8 mouse cellular contexts compared by ENCODE assay signal in the genomic region with DNA sequence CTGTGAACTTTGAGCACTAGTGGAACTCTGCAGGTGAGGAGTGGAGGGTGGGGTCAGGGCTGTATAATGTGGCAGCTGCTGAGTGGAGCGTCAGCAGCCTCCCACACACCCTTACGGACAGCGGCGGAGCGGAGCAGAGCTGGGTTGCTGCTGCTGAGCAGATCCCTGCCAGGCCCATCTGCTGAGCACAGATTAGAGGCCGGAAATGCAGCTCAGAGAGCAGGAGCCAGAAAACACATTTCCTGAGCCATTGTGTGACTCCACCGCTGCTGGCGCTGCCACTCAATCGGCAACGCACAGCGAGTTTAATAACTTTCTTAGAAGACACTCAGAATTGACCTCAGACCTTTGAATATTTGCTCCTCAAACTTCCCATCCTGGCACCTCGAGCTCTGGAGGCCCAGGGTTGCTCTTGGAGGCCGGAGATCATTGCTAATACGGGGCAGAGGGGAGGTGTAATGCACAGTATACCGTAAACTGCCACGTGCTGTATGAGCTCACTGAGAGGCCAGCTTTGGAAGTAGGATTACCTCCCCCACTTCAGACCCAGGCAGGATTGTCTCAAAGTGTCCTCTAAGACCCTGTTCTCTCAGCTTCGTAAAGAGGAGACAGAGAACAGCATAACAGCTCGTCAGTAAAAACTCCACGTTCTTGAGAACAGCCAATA.
A peak's percentile ranks its signal among the peaks of the same experiment; 100 is the strongest.
DNase-seq lines count a peak whose midpoint lies in the region; ATAC-seq and TF ChIP-seq lines count a peak whose summit lies in the region.

No protein-coding gene starts in this region.

- in situ Hi-C loops in ES-E14 (cut with MboI; ENCODE audit: low sequenced_read_pairs in 2 of 2, unreplicated experiment in 2 of 2), result no loop called here

- no peak for DNase-seq in ES-E14 (ENCODE audit: low read depth, low spot score)
- peak; percentile 76 for DNase-seq in brain, embryonic 14.5 days (ENCODE audit: low read depth)
- DNase-seq in gastrocnemius, postnatal 10 days, result peak; percentile 36
- DNase-seq in limb, embryonic 11.5 days (ENCODE audit: low spot score), result peak; percentile 46
- DNase-seq in mesoderm, embryonic 11.5 days (ENCODE audit: low read depth, low spot score), result peak; percentile 43
- DNase-seq in spleen, adult 2 months (ENCODE audit: low read depth in 1 of 2, low spot score in 2 of 2), result peak; percentile 37 to 64
- no peak for DNase-seq in ovary, postnatal 10 days (ENCODE audit: low spot score)

- no peak for TF ChIP-seq POLR2A in brain, embryonic 14.5 days (IDR thresholded peaks at IDR 0.05; ENCODE audit: borderline replicate concordance, extremely low read depth, insufficient read depth, insufficient read length, poor library complexity, severe bottlenecking)
- peak; percentile 28; the same call in 1 of the 2 replicates for TF ChIP-seq POLR2A in spleen, adult 2 months (IDR thresholded peaks at IDR 0.05; ENCODE audit: low read depth, low read length)

- H3K4me3 ChIP-seq in ES-E14 (ENCODE audit: insufficient read depth in 1 of 2, low read depth in 1 of 2, low read length in 2 of 2, poor library complexity in 1 of 2, severe bottlenecking in 1 of 2), result 0 out of 4 replicates have a peak overlapping the region, but pooled peaks of 1 of the 2 experiments have one; percentile 26
- no peak overlapping the region for H3K4me3 ChIP-seq in limb, embryonic 11.5 days (ENCODE audit: low read depth, low read length)
- H3K4me3 ChIP-seq in spleen, adult 2 months (ENCODE audit: extremely low read depth, insufficient read depth, insufficient read length), result no peak overlapping the region

- H3K9me3 ChIP-seq in ES-E14 (ENCODE audit: control insufficient read depth, insufficient read depth, low read depth, low read length), result no peaks in the 10 kb centered on the region
- no peaks in the 10 kb centered on the region for H3K9me3 ChIP-seq in limb, embryonic 11.5 days (ENCODE audit: control insufficient read depth, low read length)

- 43% methylated on average over 19 of the region's 19 CpGs for WGBS in limb, embryonic 11.5 days
- WGBS in spleen, adult 2 months, result 11% methylated on average over 19 of the region's 19 CpGs

- no peak for TF ChIP-seq CTCF in brain, embryonic 14.5 days (IDR thresholded peaks at IDR 0.05; ENCODE audit: borderline replicate concordance, extremely low read depth, insufficient read depth, insufficient read length)
- TF ChIP-seq CTCF in spleen, adult 2 months (IDR thresholded peaks at IDR 0.05; ENCODE audit: extremely low read depth, insufficient read depth, insufficient read length, insufficient replicate concordance), result peak; percentile 10; the same call in 1 of the 2 replicates

- no peak overlapping the region for H3K27ac ChIP-seq in ES-E14 (ENCODE audit: insufficient read depth, low read depth, low read length, poor library complexity, severe bottlenecking)
- peak overlapping the region; percentile 56; the same call in 1 of the 2 replicates for H3K27ac ChIP-seq in limb, embryonic 11.5 days (replicated peaks; ENCODE audit: low read depth, low read length)
- H3K27ac ChIP-seq in spleen, adult 2 months (ENCODE audit: insufficient read depth, low read length), result peak overlapping the region; percentile 85

- peaks cover 2% of the 10 kb centered on the region; the same call in 1 of the 2 replicates for H3K36me3 ChIP-seq in ES-E14 (ENCODE audit: control insufficient read depth, insufficient read depth, low read length, poor library complexity, severe bottlenecking)
- no peaks in the 10 kb centered on the region for H3K36me3 ChIP-seq in limb, embryonic 11.5 days (ENCODE audit: control insufficient read depth, insufficient read depth, low read length)
- H3K36me3 ChIP-seq in spleen, adult 2 months (ENCODE audit: control insufficient read depth, insufficient read depth, low read length), result no peaks in the 10 kb centered on the region

- ATAC-seq in inflammation-experienced regulatory T-cells, adult 6 months, result peak; percentile 89
- ATAC-seq in limb, embryonic 11.5 days (ENCODE audit: insufficient number of reproducible peaks, low FRiP score, low TSS enrichment, low read depth), result peak; percentile 39; the same call in 1 of the 2 replicates

- H3K27me3 ChIP-seq in limb, embryonic 11.5 days (ENCODE audit: control insufficient read depth, insufficient read depth, low read length), result no peaks in the 10 kb centered on the region
- H3K27me3 ChIP-seq in spleen, adult 2 months (ENCODE audit: control insufficient read depth, insufficient read depth, low read length), result no peaks in the 10 kb centered on the region

- peaks cover 3 to 6% of the 10 kb centered on the region in 2 experiments; a peak in 3 of 4 replicates for H3K4me1 ChIP-seq in ES-E14 (ENCODE audit: control insufficient read depth in 2 of 2, insufficient read depth in 2 of 2, low read length in 2 of 2, poor library complexity in 1 of 2)
- peaks cover 10% of the 10 kb centered on the region for H3K4me1 ChIP-seq in limb, embryonic 11.5 days (ENCODE audit: control insufficient read depth, insufficient read depth, low read length)
- peaks cover 19% of the 10 kb centered on the region; the same call in 1 of the 2 replicates for H3K4me1 ChIP-seq in spleen, adult 2 months (ENCODE audit: control insufficient read depth, insufficient read depth, insufficient read length)

- 0 out of 2 replicates have a peak overlapping the region, but pooled peaks have one; percentile 15 for H3K4me2 ChIP-seq in limb, embryonic 11.5 days (ENCODE audit: low read depth, severe bottlenecking)

- H3K9ac ChIP-seq in ES-E14 (ENCODE audit: insufficient read depth, low read depth, low read length, poor library complexity, severe bottlenecking), result peak overlapping the region; percentile 23; the same call in 1 of the 2 replicates
- no peak overlapping the region for H3K9ac ChIP-seq in limb, embryonic 11.5 days (ENCODE audit: low read length)

TF ChIP-seq in ES-E14, 5 proteins besides CTCF, POLR2A, EP300 and RAD21:
- TF ChIP-seq ZC3H11A (IDR thresholded peaks at IDR 0.05; ENCODE audit: borderline replicate concordance, low read depth, low read length), result no peak
- TF ChIP-seq HCFC1 (IDR thresholded peaks at IDR 0.05; ENCODE audit: borderline replicate concordance, insufficient read depth, low read length), result no peak
- no peak for TF ChIP-seq MAFK (IDR thresholded peaks at IDR 0.05; ENCODE audit: insufficient read depth, low read depth, low read length)
- no peak for TF ChIP-seq ZNF384 (IDR thresholded peaks at IDR 0.05; ENCODE audit: low read depth, low read length)
- no peak for TF ChIP-seq CHD2 (IDR thresholded peaks at IDR 0.05; ENCODE audit: low read depth, low read length)

Comparison
In these comparisons a context has a peak if more than half of its experiments do, and no peak if none do; other contexts are left out.
1. DNase-seq: peak in brain, embryonic 14.5 days (single experiment), gastrocnemius, postnatal 10 days (single experiment), limb, embryonic 11.5 days (single experiment), mesoderm, embryonic 11.5 days (single experiment) and spleen, adult 2 months (2 of 2); none in ES-E14 (single experiment) and ovary, postnatal 10 days (single experiment).